Mouse (Mus musculus): ENCODE measurements around the gene Dnm3.
"Not testable (repeated sequence)": the region's sequence is repeated elsewhere in the genome, so short reads cannot be mapped to it uniquely, and the experiment has no call there.

Dnm3 gene

GRCm38 (mm10) chr1:162425930-162426478 is 51.8 kb downstream of the Dnm3 start:
- no peak for DNase-seq (ENCODE audit: low read depth)

GRCm38 (mm10) chr1:162422826-162423225 is 55.0 kb downstream of the Dnm3 start:
- no peak for DNase-seq (ENCODE audit: low read depth)

GRCm38 (mm10) chr1:162413791-162414190 is 64.0 kb downstream of the Dnm3 start:
- no peak for DNase-seq (ENCODE audit: low read depth)

- no peak for DNase-seq (ENCODE audit: low read depth)
Observed at GRCm38 (mm10) chr1:162412787-162413429, 64.9 kb downstream of the Dnm3 start.

GRCm38 (mm10) chr1:162410207-162410965 is 67.4 kb downstream of the Dnm3 start:
- no peak for DNase-seq (ENCODE audit: low read depth)

- no peak for DNase-seq (ENCODE audit: low read depth)
Observed at GRCm38 (mm10) chr1:162394549-162394948, 83.3 kb downstream of the Dnm3 start.

- no peak for DNase-seq (ENCODE audit: low read depth)
Observed at GRCm38 (mm10) chr1:162388442-162389165, 89.2 kb downstream of the Dnm3 start.

GRCm38 (mm10) chr1:162373068-162373467 is 104.8 kb downstream of the Dnm3 start:
- DNase-seq (ENCODE audit: low read depth), result not testable (repeated sequence)

- peak; percentile 7 for DNase-seq (ENCODE audit: low read depth)
Observed at GRCm38 (mm10) chr1:162369726-162370125, 108.1 kb downstream of the Dnm3 start.

- peak; percentile 8 for DNase-seq (ENCODE audit: low read depth)
Observed at GRCm38 (mm10) chr1:162361978-162362377, 115.9 kb downstream of the Dnm3 start.

- DNase-seq (ENCODE audit: low read depth), result peak; percentile 67
Observed at GRCm38 (mm10) chr1:162359270-162359669, 118.6 kb downstream of the Dnm3 start.

GRCm38 (mm10) chr1:162358036-162358435 is 119.8 kb downstream of the Dnm3 start:
- peak; percentile 81 for DNase-seq (ENCODE audit: low read depth)

- DNase-seq (ENCODE audit: low read depth), result no peak
Observed at GRCm38 (mm10) chr1:162356481-162356880, 121.4 kb downstream of the Dnm3 start.

GRCm38 (mm10) chr1:162354780-162355179 is 123.1 kb downstream of the Dnm3 start:
- DNase-seq (ENCODE audit: low read depth), result no peak

- DNase-seq (ENCODE audit: low read depth), result no peak
Observed at GRCm38 (mm10) chr1:162353831-162354230, 124.0 kb downstream of the Dnm3 start.

GRCm38 (mm10) chr1:162349306-162349705 is 128.5 kb downstream of the Dnm3 start:
- no peak for DNase-seq (ENCODE audit: low read depth)

GRCm38 (mm10) chr1:162346456-162347011 is 131.3 kb downstream of the Dnm3 start:
- no peak for DNase-seq (ENCODE audit: low read depth)

- no peak for DNase-seq (ENCODE audit: low read depth)
Observed at GRCm38 (mm10) chr1:162337170-162337569, 140.7 kb downstream of the Dnm3 start.

GRCm38 (mm10) chr1:162336640-162337039 is 141.2 kb downstream of the Dnm3 start:
- peak; percentile 92 for DNase-seq (ENCODE audit: low read depth)

GRCm38 (mm10) chr1:162336224-162336623 is 141.6 kb downstream of the Dnm3 start:
- DNase-seq (ENCODE audit: low read depth), result no peak

GRCm38 (mm10) chr1:162328673-162329072 is 149.2 kb downstream of the Dnm3 start:
- DNase-seq (ENCODE audit: low read depth), result peak; percentile 29

- DNase-seq (ENCODE audit: low read depth), result no peak
Observed at GRCm38 (mm10) chr1:162327631-162328030, 150.2 kb downstream of the Dnm3 start.

Measured in NIH3T3 (cell line).